Mouse (Mus musculus): Measurements from ENCODE around the gene Aldh18a1.

DNA sequence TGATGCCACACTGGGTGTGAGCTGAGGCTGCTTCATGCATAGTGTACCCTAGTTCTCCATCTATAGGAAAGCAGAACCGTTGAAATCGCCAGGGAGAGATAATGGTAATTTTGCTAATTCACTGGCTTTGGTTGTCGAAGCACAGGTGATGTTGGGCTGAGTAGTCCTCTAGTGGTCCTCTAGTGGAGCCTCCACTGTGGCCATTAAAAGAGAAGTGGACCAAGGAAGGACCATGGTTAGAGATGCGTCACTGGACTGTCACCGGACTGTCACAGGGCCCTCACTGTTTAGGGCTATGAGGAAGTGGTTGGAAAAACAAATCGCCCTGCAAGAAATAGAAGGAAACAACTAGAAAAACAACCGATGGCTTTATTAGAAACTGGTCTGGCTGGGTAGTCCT is 49.3 kb upstream of the Aldh18a1 start:
- TF ChIP-seq MAX (IDR thresholded peaks at IDR 0.05; ENCODE audit: low read length) (no peak), NRF1 (IDR thresholded peaks at IDR 0.05; ENCODE audit: low read depth, low read length) (no peak), MAFK (IDR thresholded peaks at IDR 0.05; ENCODE audit: insufficient replicate concordance, low read length) (no peak), POLR2A (IDR thresholded peaks at IDR 0.05; ENCODE audit: low read depth, low read length) (no peak), CTCF (conservative IDR thresholded peaks at IDR 0.05 in 1 of 2, IDR thresholded peaks at IDR 0.05 in 1 of 2; ENCODE audit: low read depth in 2 of 2, low read length in 2 of 2) (no peak), ZMIZ1 (IDR thresholded peaks at IDR 0.05; ENCODE audit: low read depth, low read length) (no peak), ELF1 (IDR thresholded peaks at IDR 0.05; ENCODE audit: low read depth, low read length) (peak; percentile 36; the same call in 1 of the 2 replicates), ZKSCAN1 (IDR thresholded peaks at IDR 0.05; ENCODE audit: borderline replicate concordance, low read depth, low read length) (no peak), TCF12 (IDR thresholded peaks at IDR 0.05; ENCODE audit: low read depth, low read length) (no peak), USF2 (conservative IDR thresholded peaks at IDR 0.05; ENCODE audit: low read depth, low read length) (no peak), ETS1 (conservative IDR thresholded peaks at IDR 0.05; ENCODE audit: low read depth, low read length) (no peak), USF1 (IDR thresholded peaks at IDR 0.05; ENCODE audit: low read depth, low read length) (no peak), MEF2A (IDR thresholded peaks at IDR 0.05; ENCODE audit: borderline replicate concordance, low read depth, low read length) (0 out of 2 replicates have a peak, but pooled peaks have one; percentile 8)

Data from CH12.LX (cell line).